Mouse (Mus musculus) thymus, adult 2 months (tissue): ENCODE results near the gene 5730596B20Rik.

Experiments
- CTCF ChIP-seq: fragments of 200-500 bp; IDR thresholded peaks from 2 replicates; pipeline ENCODE4 v1.5.1; 2012; ENCODE audit warnings: mild to moderate bottlenecking, control low read depth, low read length, moderate library complexity, borderline replicate concordance; ENCODE audit not compliant: control insufficient read depth, poor library complexity, insufficient read depth; ENCODE audit errors: extremely low read depth
- POLR2A ChIP-seq: fragments of 200-500 bp; IDR thresholded peaks from 2 replicates; pipeline ENCODE4 v1.6.1; 2012; ENCODE audit warnings: mild to moderate bottlenecking, low read length, control low read depth, moderate library complexity; ENCODE audit not compliant: control insufficient read depth, poor library complexity, insufficient read depth; ENCODE audit errors: extremely low read depth

- TF ChIP-seq CTCF, result no peak
- TF ChIP-seq POLR2A, result no peak
Observed at GRCm38 (mm10) chr6:52170166-52170897, 7.0 kb upstream of the 5730596B20Rik start.
